Mouse (Mus musculus) midbrain, embryonic 14.5 days (tissue): ENCODE results near the gene Cox7b. TPM values are rescaled to one million over a fixed set of nuclear protein-coding genes. Genes with fewer than 3 reads are reported as not detected.

Source experiments
- ATAC-seq: fragments of 200-750 bp; cut with Nextera tagmentation; 2 replicates; pipeline ENCODE4 v1.8.0; 2017; ENCODE audit warnings: moderate number of reproducible peaks, moderate library complexity; ENCODE audit not compliant: low FRiP score, low TSS enrichment
- DNase-seq: peaks from one replicate; pipeline ENCODE4 v3.0.0-alpha.2; 2015
- H3K27ac ChIP-seq: fragments of 300-500 bp; sonication (generic); replicated peaks from 2 replicates; pipeline ENCODE4 v1.5.1; 2014; ENCODE audit warnings: mild to moderate bottlenecking, low read depth, low read length, moderate library complexity
- H3K27me3 ChIP-seq: fragments of 300-500 bp; sonication (generic); 2 replicates; pipeline ENCODE4 v1.6.1; 2014; ENCODE audit warnings: low read length, control low read depth, mixed read lengths; ENCODE audit not compliant: control insufficient read depth, insufficient read depth
- H3K36me3 ChIP-seq: fragments of 300-500 bp; sonication (generic); 2 replicates; pipeline ENCODE4 v1.6.1; 2014; ENCODE audit warnings: low read length, control low read depth; ENCODE audit not compliant: control insufficient read depth, insufficient read depth
- H3K4me1 ChIP-seq: fragments of 300-500 bp; sonication (generic); 2 replicates; pipeline ENCODE4 v1.6.1; 2014; ENCODE audit warnings: mild to moderate bottlenecking, antibody characterized with exemption, low read length, control low read depth; ENCODE audit not compliant: control insufficient read depth, insufficient read depth
- H3K4me2 ChIP-seq: fragments of 300-500 bp; sonication (generic); 2 replicates; pipeline ENCODE4 v1.6.1; 2014; ENCODE audit warnings: mild to moderate bottlenecking, low read length, moderate library complexity
- H3K4me3 ChIP-seq: fragments of 300-500 bp; sonication (generic); replicated peaks from 2 replicates; pipeline ENCODE4 v1.5.1; 2014; ENCODE audit warnings: low read depth, low read length
- H3K9ac ChIP-seq: fragments of 300-500 bp; sonication (generic); replicated peaks from 2 replicates; pipeline ENCODE4 v1.6.1; 2014; ENCODE audit warnings: mild to moderate bottlenecking, low read length, moderate library complexity
- H3K9me3 ChIP-seq: fragments of 300-500 bp; sonication (generic); 2 replicates; pipeline ENCODE4 v1.6.1; 2016; ENCODE audit warnings: low read length, control low read depth, mixed read lengths; ENCODE audit not compliant: control insufficient read depth
- WGBS: fragments of 180-500 bp; shearing (Covaris S2); extraction: QIAGEN DNeasy Blood & Tissue Kit; methylation state at CpG from one replicate; pipeline ENCODE4 v1.1.7; 2014; 5-methylcytosine and 5-hydroxymethylcytosine counted together
- polyA plus RNA-seq: library from polyadenylated mRNA; unstranded; fragments of >200 nt; fragmentation: Nextera tagmentation; extraction: Ambion mirVana; gene quantifications from 2 replicates; pipeline ENCODE4 v1.2.1, GENCODE M21; 2014

Cox7b gene
- polyA plus RNA-seq, 1 experiment from 2014 or later: 348 TPM

GRCm38 (mm10) chrX:106045455-106045854, 30.0 kb downstream of the Cox7b start:
- ATAC-seq: no peak
- H3K9me3 ChIP-seq: no peaks in the 10 kb centered on the region
- 58% methylated on average over 2 of the region's 2 CpGs for WGBS
- no peaks in the 10 kb centered on the region for H3K4me1 ChIP-seq
- no peak overlapping the region for H3K9ac ChIP-seq
- H3K27ac ChIP-seq: no peak overlapping the region
- H3K4me3 ChIP-seq: no peak overlapping the region
- H3K4me2 ChIP-seq: no peak overlapping the region
- H3K36me3 ChIP-seq: no peaks in the 10 kb centered on the region
- DNase-seq: no peak
- H3K27me3 ChIP-seq: no peaks in the 10 kb centered on the region

- 88% methylated on average over 9 of the region's 9 CpGs for WGBS
Observed at GRCm38 (mm10) chrX:106045928-106046327, 30.4 kb downstream of the Cox7b start.

GRCm38 (mm10) chrX:106048191-106048590, 32.7 kb downstream of the Cox7b start:
- no peaks in the 10 kb centered on the region for H3K9me3 ChIP-seq
- no peak for DNase-seq
- no peak overlapping the region for H3K4me2 ChIP-seq
- H3K4me3 ChIP-seq: no peak overlapping the region
- H3K27me3 ChIP-seq: no peaks in the 10 kb centered on the region
- no peak overlapping the region for H3K9ac ChIP-seq
- no peaks in the 10 kb centered on the region for H3K36me3 ChIP-seq
- ATAC-seq: no peak
- WGBS: 79% methylated on average over 1 of the region's 1 CpGs
- H3K4me1 ChIP-seq: no peaks in the 10 kb centered on the region
- H3K27ac ChIP-seq: no peak overlapping the region

More at GRCm38 (mm10) chrX:106045928-106046327, 30.4 kb downstream of the Cox7b start:
- H3K4me1 ChIP-seq: no peaks in the 10 kb centered on the region
- H3K4me3 ChIP-seq: no peak overlapping the region
- no peaks in the 10 kb centered on the region for H3K36me3 ChIP-seq
- no peak for ATAC-seq
- H3K9ac ChIP-seq: no peak overlapping the region
- no peak for DNase-seq
- H3K27ac ChIP-seq: no peak overlapping the region
- no peak overlapping the region for H3K4me2 ChIP-seq
- H3K27me3 ChIP-seq: no peaks in the 10 kb centered on the region
- no peaks in the 10 kb centered on the region for H3K9me3 ChIP-seq

Other genes starting within 250 kb of the Cox7b start
- gene Atrx, start 86.3 kb upstream of the Cox7b start, polyA plus RNA-seq: 235 and 271 TPM in 2 replicates
- gene Magt1, start 3.8 kb upstream of the Cox7b start, polyA plus RNA-seq: 15.6 and 23.4 TPM in 2 replicates
- gene Atp7a, start 11.6 kb downstream of the Cox7b start, polyA plus RNA-seq: 8.3 and 21.2 TPM in 2 replicates
- 0.13 and 0.41 TPM in 2 replicates for gene Tlr13, start 127.5 kb downstream of the Cox7b start, polyA plus RNA-seq
- gene Pgk1, start 171.4 kb downstream of the Cox7b start, polyA plus RNA-seq: 243 and 266 TPM in 2 replicates
- gene Taf9b, start 205.5 kb downstream of the Cox7b start, polyA plus RNA-seq: 15.0 and 18.2 TPM in 2 replicates
- not detected in 2 replicates for gene Fnd3c2, start 239.7 kb downstream of the Cox7b start, polyA plus RNA-seq